ENCODE assay signal across 14 mouse cellular contexts in genomic region chr1:89130429-89130828, GRCm38 (mm10).
A peak's percentile ranks its signal among the peaks of the same experiment; 100 is the strongest.
DNase-seq lines count a peak whose midpoint lies in the region; ATAC-seq and TF ChIP-seq lines count a peak whose summit lies in the region.
"Had no signal": no experiment of that assay in that cellular context is flagged by ENCODE, and none has a peak within 500 bp of the region (broad histone marks: within the 10 kb centered on the region; RNA-seq: fewer than 3 reads in every experiment).

No protein-coding gene starts in this region.

- no peak overlapping the region for H3K4me3 ChIP-seq in midbrain, embryonic 14.5 days (replicated peaks; ENCODE audit: low read depth, low read length)
- H3K4me3 ChIP-seq in midbrain, embryonic 11.5 days (ENCODE audit: low read depth, low read length), result no peak overlapping the region
- 0 out of 2 replicates have a peak overlapping the region, but pooled peaks have one; percentile 10 for H3K4me3 ChIP-seq in E14TG2a.4 (replicated peaks; ENCODE audit: low read length)
- H3K4me3 ChIP-seq: forebrain, embryonic 15.5 days had no signal

- no peak overlapping the region for H3K9ac ChIP-seq in midbrain, embryonic 14.5 days (replicated peaks; ENCODE audit: low read length)
- H3K9ac ChIP-seq in midbrain, embryonic 11.5 days (ENCODE audit: low read length), result no peak overlapping the region
- H3K9ac ChIP-seq: forebrain, embryonic 15.5 days had no signal

- H3K27ac ChIP-seq in midbrain, embryonic 14.5 days (replicated peaks; ENCODE audit: low read depth, low read length), result no peak overlapping the region
- no peak overlapping the region for H3K27ac ChIP-seq in midbrain, embryonic 11.5 days (ENCODE audit: low read depth, low read length)
- H3K27ac ChIP-seq: forebrain, embryonic 15.5 days had no signal

- no peaks in the 10 kb centered on the region for H3K27me3 ChIP-seq in midbrain, embryonic 14.5 days (ENCODE audit: control insufficient read depth, insufficient read depth, low read length)
- no peaks in the 10 kb centered on the region for H3K27me3 ChIP-seq in midbrain, embryonic 11.5 days (ENCODE audit: control insufficient read depth, insufficient read depth, low read length)
- no peaks in the 10 kb centered on the region for H3K27me3 ChIP-seq in E14TG2a.4 (ENCODE audit: insufficient read depth, low read length)
- H3K27me3 ChIP-seq: CH12.LX; forebrain, embryonic 15.5 days had no signal

- no peaks in the 10 kb centered on the region for H3K36me3 ChIP-seq in midbrain, embryonic 14.5 days (ENCODE audit: control insufficient read depth, insufficient read depth, low read length)
- H3K36me3 ChIP-seq in midbrain, embryonic 11.5 days (ENCODE audit: control insufficient read depth, insufficient read depth, low read length), result no peaks in the 10 kb centered on the region
- peaks cover 8% of the 10 kb centered on the region for H3K36me3 ChIP-seq in E14TG2a.4 (ENCODE audit: insufficient read depth, low read length)
- H3K36me3 ChIP-seq: forebrain, embryonic 15.5 days had no signal

- H3K4me2 ChIP-seq in midbrain, embryonic 14.5 days (ENCODE audit: low read length), result no peak overlapping the region
- H3K4me2 ChIP-seq in midbrain, embryonic 11.5 days, result no peak overlapping the region
- H3K4me2 ChIP-seq: forebrain, embryonic 15.5 days had no signal

- no peaks in the 10 kb centered on the region for H3K9me3 ChIP-seq in midbrain, embryonic 14.5 days (ENCODE audit: control insufficient read depth, low read length)
- H3K9me3 ChIP-seq in midbrain, embryonic 11.5 days (ENCODE audit: control insufficient read depth, low read length), result peaks cover 3% of the 10 kb centered on the region; the same call in 1 of the 2 replicates
- H3K9me3 ChIP-seq in E14TG2a.4 (ENCODE audit: low read length), result no peaks in the 10 kb centered on the region
- H3K9me3 ChIP-seq: forebrain, embryonic 15.5 days had no signal

- DNase-seq in frontal cortex, postnatal 10 days (ENCODE audit: low spot score in 2 of 2), result peak; percentile 27 to 54
- no peak for DNase-seq in frontal cortex, postnatal 36 days (ENCODE audit: low spot score in 2 of 2)
- DNase-seq in midbrain, embryonic 14.5 days, result peak; percentile 14
- DNase-seq in midbrain, embryonic 11.5 days (ENCODE audit: low spot score, missing footprints), result no peak
- DNase-seq in layer of hippocampus, adult 9-11 months, result peak; percentile 69
- no peak for DNase-seq in spleen, adult 12 weeks (ENCODE audit: low spot score)
- DNase-seq in ovary, postnatal 36 days (ENCODE audit: low spot score), result no peak
- DNase-seq: heart, adult 18-20 months; kidney, postnatal 25 days; lung, postnatal 36 days had no signal

- 68% methylated on average over 6 of the region's 6 CpGs for WGBS in midbrain, embryonic 14.5 days
- 71% methylated on average over 6 of the region's 6 CpGs for WGBS in midbrain, embryonic 11.5 days

- no peaks in the 10 kb centered on the region for H3K4me1 ChIP-seq in midbrain, embryonic 14.5 days (ENCODE audit: control insufficient read depth, insufficient read depth, low read length)
- H3K4me1 ChIP-seq in midbrain, embryonic 11.5 days (ENCODE audit: control insufficient read depth, insufficient read depth, low read length), result no peaks in the 10 kb centered on the region
- H3K4me1 ChIP-seq in E14TG2a.4 (replicated peaks; ENCODE audit: low read depth, low read length), result peaks cover 39% of the 10 kb centered on the region

- no peak for TF ChIP-seq CTCF in E14TG2a.4 (conservative IDR thresholded peaks at IDR 0.05; ENCODE audit: low read length)

- no peak for ATAC-seq in midbrain, embryonic 14.5 days (ENCODE audit: low FRiP score, low TSS enrichment)
- no peak for ATAC-seq in midbrain, embryonic 11.5 days (ENCODE audit: low FRiP score)
- ATAC-seq: forebrain, embryonic 15.5 days; inflammation-experienced regulatory T-cells, adult 6 months had no signal

Comparison
In these comparisons a context has a peak if more than half of its experiments do, and no peak if none do; other contexts are left out.
1. DNase-seq: peak in frontal cortex, postnatal 10 days (2 of 2), midbrain, embryonic 14.5 days (single experiment) and layer of hippocampus, adult 9-11 months (single experiment); none in frontal cortex, postnatal 36 days (0 of 2), midbrain, embryonic 11.5 days (single experiment), spleen, adult 12 weeks (single experiment) and ovary, postnatal 36 days (single experiment).